Mouse (Mus musculus) G1E (cell line): Measurements from ENCODE around the gene Cpsf4.

Source experiments
- CTCF ChIP-seq: IDR thresholded peaks from 2 replicates; pipeline ENCODE4 v1.5.1; 2012; ENCODE audit warnings: low read depth, low read length, inconsistent platforms, mixed read lengths
- GATA1 ChIP-seq: IDR thresholded peaks from 2 replicates; pipeline ENCODE4 v1.6.1; 2012; ENCODE audit warnings: borderline replicate concordance, low read length, inconsistent platforms, mixed read lengths
- GATA2 ChIP-seq: IDR thresholded peaks from 2 replicates; pipeline ENCODE4 v1.6.1; 2012; ENCODE audit warnings: low read depth, low read length, inconsistent platforms, borderline replicate concordance
- POLR2AphosphoS5 ChIP-seq: IDR thresholded peaks from 2 replicates; pipeline ENCODE4 v1.6.1; 2012; ENCODE audit warnings: low read depth, low read length, inconsistent platforms; ENCODE audit not compliant: insufficient replicate concordance
- TAL1 ChIP-seq: conservative IDR thresholded peaks from 2 replicates; pipeline ENCODE4 v1.6.1; 2012; ENCODE audit warnings: low read depth, low read length, inconsistent platforms, mixed read lengths

GRCm38 (mm10) chr5:145212216-145212615, 45.2 kb downstream of the Cpsf4 start:
- TF ChIP-seq CTCF (no peak), GATA1 (no peak), POLR2AphosphoS5 (no peak), TAL1 (no peak), GATA2 (no peak)
